Mouse (Mus musculus) myocyte (in vitro differentiated cells): Measurements from ENCODE around the gene Rhoa.

Source experiments
- E2F4 ChIP-seq: IDR thresholded peaks from one replicate; pipeline ENCODE4 v1.6.1; 2011; ENCODE audit warnings: mild to moderate bottlenecking, control low read depth, moderate library complexity; ENCODE audit not compliant: insufficient read depth
- MYOD1 ChIP-seq, 3 experiments: IDR thresholded peaks; one replicate each; pipeline ENCODE4 v1.6.1; 2011; ENCODE audit warnings: control low read depth in 2 of 3, low read depth in 2 of 3, mild to moderate bottlenecking in 2 of 3, moderate library complexity in 1 of 3; ENCODE audit not compliant: insufficient read length in 2 of 3, control insufficient read depth in 1 of 3
- MYOG ChIP-seq, 3 experiments: IDR thresholded peaks; one replicate each; pipeline ENCODE4 v1.6.1; 2011; ENCODE audit warnings: control low read depth in 2 of 3, low read depth in 2 of 3, mild to moderate bottlenecking in 2 of 3; ENCODE audit not compliant: insufficient read length in 2 of 3, control insufficient read depth in 1 of 3, insufficient read depth in 1 of 3
- POLR2A ChIP-seq: IDR thresholded peaks from one replicate; pipeline ENCODE4 v1.6.1; 2011; ENCODE audit warnings: low read depth, mild to moderate bottlenecking, control low read depth, moderate library complexity; ENCODE audit not compliant: insufficient read length
- POLR2AphosphoS2 ChIP-seq: IDR thresholded peaks from one replicate; pipeline ENCODE4 v1.6.1; 2011; ENCODE audit warnings: low read depth, control low read depth; ENCODE audit not compliant: insufficient read length
- SRF ChIP-seq: IDR thresholded peaks from one replicate; pipeline ENCODE4 v1.6.1; 2011; ENCODE audit warnings: low read depth; ENCODE audit not compliant: control insufficient read depth, insufficient read length
- TCF12 ChIP-seq: IDR thresholded peaks from one replicate; pipeline ENCODE4 v1.6.1; 2011; ENCODE audit warnings: mild to moderate bottlenecking, control low read depth; ENCODE audit not compliant: poor library complexity, insufficient read depth, severe bottlenecking
- TCF3 ChIP-seq: IDR thresholded peaks from one replicate; pipeline ENCODE4 v1.6.1; 2011; ENCODE audit warnings: low read depth, control low read depth; ENCODE audit not compliant: insufficient read length
- USF1 ChIP-seq: IDR thresholded peaks from one replicate; pipeline ENCODE4 v1.6.1; 2011; ENCODE audit warnings: low read depth, mild to moderate bottlenecking, control low read depth, moderate library complexity

DNA sequence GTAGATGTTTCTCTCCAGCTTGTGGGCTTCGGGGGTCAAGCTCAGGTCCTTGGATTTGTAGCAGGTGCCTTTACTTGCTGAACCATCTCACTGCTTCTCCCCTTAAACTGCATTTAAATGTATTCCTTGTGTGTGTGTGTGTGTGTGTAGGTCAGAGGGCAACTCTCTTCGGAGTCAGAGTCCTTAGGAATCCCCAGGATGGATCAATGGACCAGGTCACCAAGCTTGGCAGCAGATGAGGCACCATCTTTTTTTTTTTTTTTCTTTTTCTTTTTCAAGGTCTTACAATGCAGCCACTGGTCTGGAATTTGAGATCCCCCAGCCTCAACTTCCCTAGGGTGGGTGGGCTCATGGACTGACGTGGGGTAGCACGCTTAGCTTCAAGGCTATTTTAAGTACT is 38.5 kb downstream of the Rhoa start:
- TF ChIP-seq MYOD1 (IDR thresholded peaks at IDR 0.05; ENCODE audit: control insufficient read depth in 1 of 3, insufficient read length in 2 of 3, low read depth in 2 of 3) (no peak), POLR2A (no peak), POLR2AphosphoS2 (no peak), TCF3 (no peak), MYOG (IDR thresholded peaks at IDR 0.05; ENCODE audit: control insufficient read depth in 1 of 3, insufficient read depth in 1 of 3, insufficient read length in 2 of 3, low read depth in 2 of 3) (no peak), E2F4 (no peak), USF1 (no peak), SRF (no peak), TCF12 (no peak)
